Mouse (Mus musculus): Measurements from ENCODE around the gene Cdadc1. TPM values are rescaled to one million over a fixed set of nuclear protein-coding genes. Genes with fewer than 3 reads are reported as not detected.

The Cdadc1 gene
- polyA plus RNA-seq, 1 experiment from 2014 or later, result 37.3 TPM

DNA sequence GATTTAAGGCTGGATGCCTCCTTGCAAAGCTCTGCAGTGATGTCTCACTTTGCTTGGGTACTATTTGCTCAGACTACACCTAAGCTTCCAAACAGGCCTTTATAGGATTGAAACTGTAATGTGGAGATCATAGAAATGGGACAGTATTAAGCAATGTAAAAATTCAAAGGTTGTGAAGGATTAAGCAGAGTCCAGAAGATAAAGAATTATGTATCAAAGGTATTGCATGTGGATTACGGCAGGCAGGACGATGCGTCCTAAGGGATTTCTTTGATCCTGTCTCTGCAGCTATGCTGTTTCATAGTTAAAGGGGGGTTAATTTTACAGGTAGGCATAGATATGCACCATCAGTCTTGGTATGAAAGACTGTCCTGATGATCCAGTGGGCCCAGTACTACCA lies 5.2 kb downstream of the Cdadc1 start:
- Histone ChIP-seq H3K9me3 (replicated peaks; ENCODE audit: control insufficient read depth, low read length) (no peaks in the 10 kb centered on the region), H3K4me3 (replicated peaks; ENCODE audit: low read length) (no peak overlapping the region), H3K27me3 (ENCODE audit: control insufficient read depth, insufficient read depth, low read length) (no peaks in the 10 kb centered on the region), H3K4me2 (ENCODE audit: low read depth, low read length) (no peak overlapping the region), H3K36me3 (ENCODE audit: control insufficient read depth, insufficient read depth, low read length) (peaks cover 6% of the 10 kb centered on the region; the same call in 1 of the 2 replicates), H3K9ac (ENCODE audit: low read length) (no peak overlapping the region), H3K4me1 (ENCODE audit: control insufficient read depth, insufficient read depth, low read length) (peaks cover 8% of the 10 kb centered on the region; the same call in 1 of the 2 replicates), H3K27ac (ENCODE audit: low read length) (no peak overlapping the region)
- WGBS, result 94% methylated on average over 3 of the region's 3 CpGs
- ATAC-seq (ENCODE audit: insufficient read depth, low FRiP score), result no peak

DNA sequence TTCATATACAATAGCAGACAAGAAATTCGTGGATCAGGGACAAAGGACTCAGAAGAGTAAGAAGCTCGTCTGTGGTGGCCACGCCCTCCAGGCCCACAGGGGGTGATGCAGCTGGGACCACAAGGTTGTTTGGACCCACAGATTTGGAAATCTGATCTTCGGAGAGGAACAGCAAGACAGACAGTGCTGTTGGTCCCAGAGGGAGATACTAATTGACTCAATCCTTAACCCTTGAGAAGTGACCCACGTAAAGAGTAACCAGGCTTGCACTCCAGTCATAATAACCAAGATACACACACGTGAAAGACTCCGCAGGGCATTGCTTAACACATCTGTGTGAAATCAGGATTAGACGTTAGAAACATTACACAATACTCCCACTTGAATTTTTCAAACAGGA lies 5.9 kb downstream of the Cdadc1 start:
- Histone ChIP-seq H3K9me3 (replicated peaks; ENCODE audit: control insufficient read depth, low read length) (no peaks in the 10 kb centered on the region), H3K27ac (ENCODE audit: low read length) (no peak overlapping the region), H3K36me3 (ENCODE audit: control insufficient read depth, insufficient read depth, low read length) (peaks cover 6% of the 10 kb centered on the region; the same call in 1 of the 2 replicates), H3K4me2 (ENCODE audit: low read depth, low read length) (no peak overlapping the region), H3K27me3 (ENCODE audit: control insufficient read depth, insufficient read depth, low read length) (no peaks in the 10 kb centered on the region), H3K9ac (ENCODE audit: low read length) (no peak overlapping the region), H3K4me1 (ENCODE audit: control insufficient read depth, insufficient read depth, low read length) (peaks cover 4% of the 10 kb centered on the region; the same call in 1 of the 2 replicates), H3K4me3 (replicated peaks; ENCODE audit: low read length) (no peak overlapping the region)
- WGBS, result 81% methylated on average over 8 of the region's 8 CpGs
- no peak for ATAC-seq (ENCODE audit: insufficient read depth, low FRiP score)

DNA sequence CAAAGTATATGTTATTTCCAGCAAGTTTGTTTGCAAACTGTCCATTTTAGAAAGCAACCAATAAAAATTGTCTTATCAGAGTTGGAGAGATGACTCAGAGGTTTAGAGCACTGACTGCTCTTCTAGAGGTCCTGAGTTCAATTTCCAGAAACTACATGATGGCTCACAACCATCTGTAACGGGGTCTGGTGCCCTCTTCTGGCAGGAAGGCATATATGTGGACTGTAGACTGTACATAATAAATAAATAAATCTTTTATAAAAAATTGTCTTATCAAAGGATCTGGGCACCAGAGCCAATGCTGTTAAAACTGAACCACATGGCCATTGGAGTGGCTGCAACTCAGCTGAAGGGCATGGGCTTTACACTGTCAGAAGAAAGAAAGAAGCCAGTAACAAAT lies 7.1 kb downstream of the Cdadc1 start:
- WGBS, result 80% methylated on average over 1 of the region's 1 CpGs
- peaks cover 12% of the 10 kb centered on the region for H3K36me3 ChIP-seq (ENCODE audit: control insufficient read depth, insufficient read depth, low read length)

DNA sequence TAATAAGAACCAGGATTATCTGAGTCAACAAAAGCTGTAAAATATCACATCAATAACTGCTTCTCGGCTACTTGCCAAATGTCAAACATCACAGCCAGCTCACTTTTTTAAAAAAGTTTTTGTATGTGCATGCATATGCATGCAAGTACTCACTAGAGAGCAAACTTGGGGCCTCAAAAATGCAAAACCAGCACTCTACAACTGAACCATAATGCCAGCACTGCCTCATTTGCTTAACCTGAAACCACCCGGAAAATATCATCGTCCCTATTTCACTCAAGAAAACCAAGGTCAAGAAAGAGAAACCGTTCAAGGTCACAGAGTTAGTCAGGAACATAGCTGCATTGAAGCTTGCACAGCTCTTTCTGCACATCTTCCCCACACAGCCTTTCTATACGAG lies 21.4 kb downstream of the Cdadc1 start:
- no peaks in the 10 kb centered on the region for H3K36me3 ChIP-seq (ENCODE audit: control insufficient read depth, insufficient read depth, low read length)
- no peak overlapping the region for H3K4me3 ChIP-seq (replicated peaks; ENCODE audit: low read length)
- no peak overlapping the region for H3K9ac ChIP-seq (ENCODE audit: low read length)
- no peak overlapping the region for H3K27ac ChIP-seq (ENCODE audit: low read length)
- H3K4me1 ChIP-seq (ENCODE audit: control insufficient read depth, insufficient read depth, low read length), result no peaks in the 10 kb centered on the region
- no peak for ATAC-seq (ENCODE audit: insufficient read depth, low FRiP score)
- H3K9me3 ChIP-seq (replicated peaks; ENCODE audit: control insufficient read depth, low read length), result no peaks in the 10 kb centered on the region
- H3K4me2 ChIP-seq (ENCODE audit: low read depth, low read length), result no peak overlapping the region
- WGBS, result 82% methylated on average over 5 of the region's 5 CpGs
- no peaks in the 10 kb centered on the region for H3K27me3 ChIP-seq (ENCODE audit: control insufficient read depth, insufficient read depth, low read length)

More for the DNA sequence above, 7.1 kb downstream of the Cdadc1 start:
- Histone ChIP-seq H3K4me2 (ENCODE audit: low read depth, low read length) (no peak overlapping the region), H3K4me1 (ENCODE audit: control insufficient read depth, insufficient read depth, low read length) (no peaks in the 10 kb centered on the region), H3K9ac (ENCODE audit: low read length) (no peak overlapping the region), H3K4me3 (replicated peaks; ENCODE audit: low read length) (no peak overlapping the region), H3K27me3 (ENCODE audit: control insufficient read depth, insufficient read depth, low read length) (no peaks in the 10 kb centered on the region), H3K9me3 (replicated peaks; ENCODE audit: control insufficient read depth, low read length) (no peaks in the 10 kb centered on the region), H3K27ac (ENCODE audit: low read length) (no peak overlapping the region)
- no peak for ATAC-seq (ENCODE audit: insufficient read depth, low FRiP score)

DNA sequence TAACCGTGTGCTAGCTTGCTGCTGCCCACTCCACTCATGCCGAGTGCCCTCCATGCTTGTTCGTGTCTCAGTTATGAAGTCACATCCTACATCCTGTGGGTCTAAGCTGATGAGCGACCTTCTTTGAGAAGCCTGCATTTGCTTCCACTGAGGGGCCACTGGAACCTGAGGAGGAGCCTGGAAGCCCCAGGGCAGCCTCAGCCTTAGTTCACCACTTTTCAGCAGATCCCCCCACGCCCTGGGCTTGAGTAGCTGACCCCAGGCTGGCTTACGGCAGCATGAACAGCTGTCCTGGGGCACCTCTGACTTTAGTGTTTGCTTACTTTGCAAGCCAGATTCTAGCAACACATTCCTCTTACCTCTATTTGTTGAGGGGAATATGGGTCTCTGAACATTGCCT lies 31.0 kb downstream of the Cdadc1 start:
- H3K9ac ChIP-seq (ENCODE audit: low read length), result no peak overlapping the region
- no peak overlapping the region for H3K4me2 ChIP-seq (ENCODE audit: low read depth, low read length)

DNA sequence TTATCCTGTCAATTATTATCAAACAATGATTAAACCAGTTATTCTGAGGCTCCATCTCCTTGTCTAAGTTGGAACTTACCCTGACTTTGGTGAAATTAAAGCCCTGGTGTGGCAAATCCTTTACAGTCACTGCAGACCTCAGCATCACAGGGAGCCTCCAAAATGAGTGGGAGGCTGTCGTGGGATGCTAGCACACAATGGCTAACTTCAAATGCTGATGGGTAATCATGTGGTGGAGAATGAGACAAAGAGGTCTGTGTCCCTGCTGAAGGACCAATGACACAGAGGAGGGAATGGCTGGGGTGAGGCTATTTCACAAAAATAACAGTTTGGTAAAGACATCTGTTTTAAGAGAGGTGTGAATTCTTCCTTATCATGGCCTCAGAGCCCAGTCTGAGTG lies 39.9 kb downstream of the Cdadc1 start:
- Histone ChIP-seq H3K36me3 (ENCODE audit: control insufficient read depth, insufficient read depth, low read length) (no peaks in the 10 kb centered on the region), H3K27ac (ENCODE audit: low read length) (no peak overlapping the region), H3K4me3 (replicated peaks; ENCODE audit: low read length) (no peak overlapping the region), H3K9me3 (replicated peaks; ENCODE audit: control insufficient read depth, low read length) (no peaks in the 10 kb centered on the region), H3K4me2 (ENCODE audit: low read depth, low read length) (no peak overlapping the region), H3K27me3 (ENCODE audit: control insufficient read depth, insufficient read depth, low read length) (no peaks in the 10 kb centered on the region), H3K9ac (ENCODE audit: low read length) (no peak overlapping the region), H3K4me1 (ENCODE audit: control insufficient read depth, insufficient read depth, low read length) (no peaks in the 10 kb centered on the region)
- 69% methylated on average over 1 of the region's 1 CpGs for WGBS
- ATAC-seq (ENCODE audit: insufficient read depth, low FRiP score), result no peak

More for the DNA sequence above, 31.0 kb downstream of the Cdadc1 start:
- Histone ChIP-seq H3K27me3 (ENCODE audit: control insufficient read depth, insufficient read depth, low read length) (no peaks in the 10 kb centered on the region), H3K36me3 (ENCODE audit: control insufficient read depth, insufficient read depth, low read length) (peaks cover 12% of the 10 kb centered on the region; the same call in 1 of the 2 replicates), H3K4me3 (replicated peaks; ENCODE audit: low read length) (no peak overlapping the region), H3K4me1 (ENCODE audit: control insufficient read depth, insufficient read depth, low read length) (no peaks in the 10 kb centered on the region), H3K27ac (ENCODE audit: low read length) (no peak overlapping the region), H3K9me3 (replicated peaks; ENCODE audit: control insufficient read depth, low read length) (no peaks in the 10 kb centered on the region)
- 83% methylated on average over 6 of the region's 6 CpGs for WGBS
- no peak for ATAC-seq (ENCODE audit: insufficient read depth, low FRiP score)

DNA sequence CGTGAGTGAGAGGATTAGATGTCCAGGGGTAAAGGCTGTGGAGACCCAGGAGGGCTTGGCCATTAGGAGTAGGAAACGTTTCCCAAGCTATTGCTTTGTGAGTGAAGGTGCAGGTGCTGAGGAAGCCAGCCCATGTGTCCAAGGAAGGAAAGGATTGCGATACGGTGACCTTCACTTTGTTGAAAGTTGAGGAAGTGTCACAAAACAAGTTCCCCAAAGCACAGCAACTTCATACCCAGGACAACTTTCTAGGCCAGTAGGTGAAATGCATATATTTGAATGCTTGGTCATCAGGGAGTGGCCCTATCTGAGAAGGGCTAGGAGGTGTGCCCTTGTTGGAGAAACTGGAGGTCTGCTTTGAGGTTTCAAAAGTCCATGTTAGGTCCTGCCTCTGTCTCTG lies 40.7 kb downstream of the Cdadc1 start:
- no peaks in the 10 kb centered on the region for H3K4me1 ChIP-seq (ENCODE audit: control insufficient read depth, insufficient read depth, low read length)
- ATAC-seq (ENCODE audit: insufficient read depth, low FRiP score), result no peak

DNA sequence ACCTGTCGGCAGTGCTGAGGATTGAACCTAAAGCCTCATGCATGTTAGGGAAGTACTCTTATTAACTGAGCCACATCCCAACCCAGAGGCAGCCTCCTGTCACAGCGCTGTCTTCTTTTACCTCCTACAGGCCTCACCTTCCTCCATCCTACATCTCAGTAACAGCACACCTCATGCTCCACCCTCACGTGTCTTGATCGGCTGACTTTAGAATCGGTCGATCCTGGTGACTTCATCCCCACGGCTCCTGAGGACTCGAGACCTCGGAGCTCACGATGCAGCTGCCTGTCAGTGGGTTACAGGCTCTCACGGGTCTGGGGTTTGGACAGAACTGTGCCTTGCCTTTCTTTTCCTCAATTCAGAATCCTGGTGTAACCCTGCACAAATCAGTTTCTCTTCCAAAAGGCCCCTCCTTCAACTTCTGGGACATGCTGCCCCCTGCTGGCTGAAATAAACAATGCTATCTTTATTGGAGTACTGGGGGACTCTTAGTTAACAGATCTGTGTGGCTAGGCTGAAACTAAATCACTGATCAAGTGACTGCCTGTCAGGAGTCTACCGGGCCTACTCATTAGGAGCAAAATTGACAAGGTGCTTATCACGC lies 41.7 kb downstream of the Cdadc1 start:
- Histone ChIP-seq H3K27me3 (ENCODE audit: control insufficient read depth, insufficient read depth, low read length) (no peaks in the 10 kb centered on the region), H3K36me3 (ENCODE audit: control insufficient read depth, insufficient read depth, low read length) (no peaks in the 10 kb centered on the region), H3K27ac (ENCODE audit: low read length) (no peak overlapping the region)

More for the DNA sequence above, 40.7 kb downstream of the Cdadc1 start:
- WGBS, result 55% methylated on average over 4 of the region's 4 CpGs
- Histone ChIP-seq H3K27me3 (ENCODE audit: control insufficient read depth, insufficient read depth, low read length) (no peaks in the 10 kb centered on the region), H3K36me3 (ENCODE audit: control insufficient read depth, insufficient read depth, low read length) (no peaks in the 10 kb centered on the region), H3K4me2 (ENCODE audit: low read depth, low read length) (no peak overlapping the region), H3K9ac (ENCODE audit: low read length) (no peak overlapping the region), H3K27ac (ENCODE audit: low read length) (no peak overlapping the region), H3K4me3 (replicated peaks; ENCODE audit: low read length) (no peak overlapping the region), H3K9me3 (replicated peaks; ENCODE audit: control insufficient read depth, low read length) (no peaks in the 10 kb centered on the region)

DNA sequence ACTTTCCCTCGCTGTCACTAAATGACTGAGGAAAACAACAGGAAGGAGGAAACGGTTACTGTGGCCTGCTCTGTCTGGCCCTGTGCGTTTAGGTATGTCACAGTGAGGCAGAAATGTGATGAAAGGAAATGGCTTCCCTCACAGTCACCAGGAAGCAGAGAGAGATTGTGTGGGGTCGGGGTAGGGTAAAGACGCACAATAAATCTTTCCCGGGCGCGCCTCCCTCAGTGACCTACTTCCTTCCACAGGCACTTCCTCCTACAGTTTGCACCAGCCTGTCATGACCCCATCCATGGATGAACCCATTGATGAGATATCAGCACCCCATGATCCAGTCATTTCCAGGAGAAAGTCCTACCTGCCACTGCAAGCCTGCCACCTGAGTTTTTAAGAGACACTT lies 42.7 kb downstream of the Cdadc1 start:
- Histone ChIP-seq H3K4me2 (ENCODE audit: low read depth, low read length) (no peak overlapping the region), H3K9ac (ENCODE audit: low read length) (no peak overlapping the region), H3K27me3 (ENCODE audit: control insufficient read depth, insufficient read depth, low read length) (no peaks in the 10 kb centered on the region), H3K4me1 (ENCODE audit: control insufficient read depth, insufficient read depth, low read length) (0 out of 2 replicates have a peak, but pooled peaks cover 4% of the 10 kb centered on the region), H3K9me3 (replicated peaks; ENCODE audit: control insufficient read depth, low read length) (no peaks in the 10 kb centered on the region), H3K36me3 (ENCODE audit: control insufficient read depth, insufficient read depth, low read length) (no peaks in the 10 kb centered on the region), H3K27ac (ENCODE audit: low read length) (no peak overlapping the region), H3K4me3 (replicated peaks; ENCODE audit: low read length) (no peak overlapping the region)
- no peak for ATAC-seq (ENCODE audit: insufficient read depth, low FRiP score)
- WGBS, result 59% methylated on average over 8 of the region's 8 CpGs

More for the DNA sequence above, 41.7 kb downstream of the Cdadc1 start:
- H3K4me3 ChIP-seq (replicated peaks; ENCODE audit: low read length), result peak overlapping the region; percentile 21; the same call in 1 of the 2 replicates
- 0 out of 2 replicates have a peak, but pooled peaks cover 2% of the 10 kb centered on the region for H3K4me1 ChIP-seq (ENCODE audit: control insufficient read depth, insufficient read depth, low read length)
- H3K4me2 ChIP-seq (ENCODE audit: low read depth, low read length), result peak overlapping the region; percentile 23; the same call in 1 of the 2 replicates
- 46% methylated on average over 13 of the region's 13 CpGs for WGBS
- peak overlapping the region; percentile 50; the same call in 1 of the 2 replicates for H3K9ac ChIP-seq (ENCODE audit: low read length)
- ATAC-seq (ENCODE audit: insufficient read depth, low FRiP score), result peak; percentile 35; the same call in 1 of the 2 replicates
- no peaks in the 10 kb centered on the region for H3K9me3 ChIP-seq (replicated peaks; ENCODE audit: control insufficient read depth, low read length)

All from stomach, embryonic 16.5 days (tissue).